Mouse (Mus musculus) erythroblast, embryonic 14.5 days (primary cell): ENCODE data around the gene Plxna3.

Source experiments
- GATA1 ChIP-seq: IDR thresholded peaks from 2 replicates; pipeline ENCODE4 v1.6.1; 2012; ENCODE audit warnings: low read length, inconsistent platforms, mixed read lengths
- TAL1 ChIP-seq: IDR thresholded peaks from 3 replicates; pipeline ENCODE4 v1.6.1; 2012; ENCODE audit warnings: low read length, inconsistent platforms, mixed read lengths

DNA sequence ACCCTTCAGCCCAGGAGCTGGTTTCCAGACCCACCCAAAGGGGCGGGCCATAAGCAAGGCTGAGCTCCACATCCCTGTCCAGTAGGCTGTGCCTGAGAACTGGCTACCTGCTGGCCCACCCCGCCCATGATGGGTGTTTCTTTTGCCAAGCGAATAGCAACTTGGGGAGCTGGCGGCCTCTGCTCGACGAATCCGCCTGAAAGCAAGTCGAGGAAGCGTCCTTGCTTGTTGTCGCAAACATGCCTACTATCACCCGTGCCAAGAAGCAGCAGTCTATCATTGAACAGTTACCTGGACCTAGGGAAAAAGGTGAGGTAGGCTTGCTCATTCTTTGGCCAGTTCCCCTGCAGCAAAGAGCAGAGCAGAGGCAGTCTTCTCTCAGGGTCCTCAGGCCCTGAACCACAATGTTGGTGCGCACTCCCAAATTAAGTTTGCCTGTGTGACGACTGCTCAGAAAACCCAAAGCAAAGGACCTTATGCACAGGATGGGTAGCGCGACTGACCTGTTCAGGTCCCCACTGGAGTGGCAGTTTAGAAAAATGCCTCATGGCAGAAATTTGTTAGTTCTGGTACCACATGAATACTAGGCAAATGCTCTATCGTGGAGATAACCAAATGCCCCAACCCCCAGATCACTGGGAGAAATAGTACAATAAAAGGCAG, 47.0 kb upstream of the Plxna3 start, which contains the start of the genes Taz and Dnase1l1:
- TF ChIP-seq GATA1 (no peak), TAL1 (no peak)
